Mouse (Mus musculus) kidney, adult 18-20 months (tissue): ENCODE results near the gene Parp11.

Experiments used
- DNase-seq: peaks from one replicate; pipeline ENCODE4 v3.0.0; 2021

The Parp11 gene

DNA sequence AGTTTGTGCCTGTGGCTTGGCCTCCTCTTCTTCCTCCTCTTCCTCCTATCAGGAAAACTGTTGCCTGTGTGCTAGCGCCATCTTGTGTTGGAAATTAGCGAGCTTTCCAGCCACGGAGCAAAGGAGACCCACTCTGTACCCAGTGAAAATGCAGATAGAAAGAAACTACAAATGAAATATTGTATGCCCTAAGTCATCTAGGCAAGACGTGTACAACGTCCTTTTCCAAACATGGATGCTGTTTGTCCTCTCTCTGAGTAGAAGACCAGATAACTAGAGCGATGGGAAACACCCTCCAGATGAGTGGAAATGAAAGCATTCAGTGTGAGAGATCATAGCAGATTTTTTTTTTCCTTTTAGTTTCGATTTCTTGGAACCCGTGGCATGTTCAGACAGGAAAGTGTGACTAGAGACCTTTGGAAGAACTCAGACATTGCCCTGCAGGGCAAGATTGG is at the start of gene Parp11:
Parp11 (plus strand) TSS at position 405 of the 455 bp plus-strand sequence.
- DNase-seq = peak; percentile 75

GRCm38 (mm10) chr6:127398073-127398472 is 48.6 kb upstream of the Parp11 start:
- no peak for DNase-seq

DNA sequence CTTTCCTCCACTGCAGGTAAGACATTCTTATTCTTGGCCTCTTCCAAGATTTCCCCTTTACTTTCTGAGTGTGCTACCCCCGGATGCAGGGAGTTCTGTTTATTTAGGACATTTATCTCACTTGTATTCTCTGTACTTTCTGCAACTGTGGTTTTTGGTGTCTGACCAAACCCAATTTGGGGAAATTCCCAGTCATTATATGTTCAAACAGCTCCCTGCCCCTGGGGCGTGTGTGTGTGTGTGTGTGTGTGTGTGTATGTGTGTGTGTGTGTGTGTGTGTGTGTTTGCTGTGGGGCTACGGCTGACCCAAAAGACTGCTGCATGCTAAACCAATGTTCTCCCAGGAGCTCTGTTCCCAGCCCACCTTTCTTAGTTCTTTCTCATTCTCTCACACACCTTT is 45.2 kb upstream of the Parp11 start:
- no peak for DNase-seq

DNA sequence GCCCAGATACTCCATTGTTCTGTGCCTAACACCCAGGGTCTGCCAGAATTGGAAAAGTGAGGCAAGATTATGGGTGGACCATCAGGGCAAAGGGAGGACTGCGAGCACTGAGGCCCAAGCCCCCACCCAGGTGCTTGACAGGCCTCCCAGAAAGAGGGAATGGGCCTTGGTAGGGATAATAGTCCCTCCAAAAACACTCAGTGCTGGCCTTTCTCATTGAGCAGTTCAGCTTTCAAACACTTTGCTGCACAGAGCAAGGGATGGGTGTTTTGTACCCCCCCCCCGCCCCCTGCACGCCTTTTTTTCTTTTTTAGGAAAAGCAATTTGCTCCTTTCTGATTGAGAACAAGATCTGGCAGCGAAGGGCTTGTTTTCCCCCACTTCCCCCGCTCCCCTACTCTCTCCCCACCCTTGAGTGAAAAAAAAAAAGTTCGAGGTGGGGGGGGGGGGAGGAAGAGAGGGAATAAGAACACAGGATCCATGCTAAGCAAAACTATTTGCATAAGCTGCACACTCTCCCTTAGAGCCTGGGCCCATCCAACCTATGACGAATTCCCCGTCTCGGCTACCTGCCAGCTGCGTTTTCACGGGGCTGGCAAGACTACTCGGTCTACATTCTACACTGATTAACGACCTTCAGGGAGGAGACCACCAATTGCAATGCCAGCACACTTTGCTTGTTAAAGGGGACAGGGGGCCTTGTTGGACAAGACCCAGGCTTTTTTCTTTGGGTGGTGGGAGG is 42.4 kb upstream of the Parp11 start:
- no peak for DNase-seq

DNA sequence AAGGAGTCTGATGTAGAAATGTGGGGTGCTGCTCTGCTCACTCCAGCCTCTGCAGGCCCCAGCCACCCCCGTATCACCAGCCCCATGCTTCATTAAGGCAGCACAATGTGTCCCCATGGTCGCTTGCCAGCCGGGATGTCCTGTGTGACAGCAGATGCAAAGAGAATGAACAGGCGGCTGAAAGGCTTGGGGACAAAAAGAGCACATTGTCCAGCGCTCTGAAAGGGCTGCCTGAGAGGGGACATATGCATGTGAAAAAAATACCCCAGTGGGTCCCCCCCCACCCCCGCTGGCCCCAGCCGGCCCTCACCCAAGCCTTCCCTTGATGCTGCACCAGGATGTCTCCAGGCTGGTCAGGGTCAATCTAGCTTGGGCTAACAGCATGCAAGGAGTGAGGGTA is 41.0 kb upstream of the Parp11 start:
- DNase-seq = no peak

- no peak for DNase-seq
Measured at GRCm38 (mm10) chr6:127407742-127408141, 38.9 kb upstream of the Parp11 start.

DNA sequence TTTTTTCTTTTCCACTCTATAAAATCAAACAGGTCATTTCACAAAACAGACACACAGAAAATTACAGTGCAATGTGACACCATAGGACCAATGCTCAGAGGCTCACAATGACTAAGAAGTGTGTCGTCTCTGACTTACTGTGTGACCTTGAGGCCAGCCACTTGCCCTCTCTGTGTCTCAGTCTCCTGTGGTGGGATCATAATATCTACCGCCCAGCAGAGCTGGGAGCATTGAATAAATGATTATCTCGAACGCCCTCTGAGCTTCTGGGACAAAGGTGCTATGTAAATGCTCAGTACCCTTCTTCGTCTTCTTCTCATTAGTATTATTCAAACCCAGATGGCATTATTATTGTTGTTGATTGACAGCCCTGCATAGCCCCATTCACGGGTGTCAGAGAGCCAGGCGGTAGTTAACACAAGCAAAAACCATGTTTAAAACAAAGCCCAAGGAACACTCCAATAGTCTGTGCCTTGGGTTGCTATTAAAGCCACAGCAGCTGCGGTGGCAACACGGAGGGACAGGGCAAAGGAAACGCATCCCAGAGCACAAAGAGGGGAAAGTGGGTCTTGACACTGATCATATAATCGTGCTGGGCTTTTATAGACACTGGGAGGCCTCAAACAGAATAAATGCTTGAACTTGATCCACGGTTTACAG is 29.0 kb upstream of the Parp11 start:
- no peak for DNase-seq

GRCm38 (mm10) chr6:127418322-127418721 is 28.3 kb upstream of the Parp11 start:
- DNase-seq = no peak

- no peak for DNase-seq
Measured at GRCm38 (mm10) chr6:127420115-127420514, 26.5 kb upstream of the Parp11 start.

DNA sequence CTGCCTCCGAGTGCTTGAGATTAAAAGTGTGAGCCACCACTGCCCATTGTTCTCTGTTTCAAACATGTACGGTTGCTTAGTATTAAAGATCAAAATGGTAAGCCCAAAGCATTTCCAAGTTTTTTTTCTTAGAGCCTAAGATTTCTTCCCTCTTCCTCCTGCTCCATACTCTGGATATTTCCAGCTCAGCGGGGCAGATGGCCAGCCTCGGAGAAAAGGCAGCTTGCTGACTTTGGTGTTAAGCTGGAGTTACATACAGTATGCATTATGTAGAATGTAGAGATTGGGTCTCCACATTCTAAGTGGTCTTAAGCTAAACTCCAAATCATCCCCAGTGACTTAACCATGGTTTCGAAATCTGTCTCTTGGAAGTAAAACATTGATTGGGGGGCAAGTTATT is 21.5 kb upstream of the Parp11 start:
- DNase-seq = no peak

DNA sequence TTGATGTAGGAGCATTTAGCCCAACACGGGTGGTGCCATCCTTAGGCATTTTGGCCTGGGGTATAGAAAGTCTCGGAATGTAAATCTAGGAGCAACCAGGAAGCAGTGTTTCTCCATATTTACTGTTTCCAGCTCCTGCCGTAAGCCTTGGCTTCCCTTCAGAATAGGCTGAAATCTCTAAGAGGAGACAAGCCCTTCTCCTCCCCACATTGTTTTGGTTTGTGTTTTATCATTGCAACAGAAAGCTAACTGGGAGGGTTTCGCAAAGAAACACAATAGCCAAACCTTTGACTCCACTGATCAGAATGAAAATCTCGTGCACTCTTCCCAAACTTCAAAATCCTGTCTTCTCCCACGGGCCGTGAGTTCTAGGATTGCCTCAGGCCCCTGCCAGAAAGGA is 15.9 kb upstream of the Parp11 start:
- DNase-seq = no peak

GRCm38 (mm10) chr6:127431196-127431766 is 15.4 kb upstream of the Parp11 start:
- no peak for DNase-seq

DNA sequence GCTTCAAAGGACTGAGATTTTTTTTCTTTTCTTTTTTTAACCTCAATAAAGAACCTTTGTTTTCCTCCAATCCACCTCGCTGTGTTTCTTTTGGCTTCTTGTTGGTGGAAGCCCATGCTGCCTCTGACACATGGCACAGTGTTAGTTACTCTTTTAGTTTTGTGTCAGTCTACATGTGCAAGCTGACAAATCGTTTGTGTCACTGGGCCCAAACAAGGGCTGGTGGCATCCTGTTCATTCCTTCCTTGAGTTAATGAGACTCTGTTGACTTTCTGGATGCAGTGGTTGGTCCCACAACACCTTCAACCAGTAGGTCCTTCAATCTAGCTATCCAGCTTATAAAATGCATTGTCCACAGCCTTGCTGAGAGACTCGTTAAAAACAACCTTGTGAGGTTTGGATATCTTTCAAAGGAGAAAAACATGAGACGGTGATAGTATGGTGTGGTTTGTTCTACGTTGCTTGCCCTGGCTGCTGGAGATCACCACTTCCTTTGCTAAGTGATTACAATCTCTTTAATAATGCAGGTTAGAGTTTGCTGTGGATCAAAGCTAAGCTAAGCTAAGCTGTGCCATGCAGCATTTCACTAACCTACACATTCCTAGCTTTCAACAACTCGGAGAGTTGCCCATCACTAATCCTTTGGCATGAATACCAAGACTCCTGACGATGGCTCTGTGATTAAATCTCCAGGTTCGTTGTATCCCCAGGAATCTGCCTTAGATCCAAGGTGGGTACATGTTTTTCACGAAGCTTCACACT is 12.6 kb upstream of the Parp11 start:
- DNase-seq = no peak

DNA sequence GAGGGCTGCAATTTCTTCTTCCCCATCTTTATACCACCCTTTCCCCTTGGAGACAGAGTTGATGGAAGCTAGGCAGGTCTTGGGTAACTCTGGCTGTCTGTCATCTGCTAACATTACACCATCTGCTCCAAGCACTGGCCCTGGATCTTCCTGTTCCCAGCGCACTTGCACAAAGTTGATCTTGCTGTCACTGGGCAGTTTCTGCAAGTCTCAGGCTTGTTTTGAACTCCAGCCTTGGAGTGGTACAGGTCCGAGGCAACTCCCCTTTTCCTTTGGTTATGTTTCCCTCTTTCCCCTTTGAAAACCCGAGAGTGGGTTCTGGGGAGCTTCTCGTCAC is 12.0 kb upstream of the Parp11 start:
- no peak for DNase-seq

DNA sequence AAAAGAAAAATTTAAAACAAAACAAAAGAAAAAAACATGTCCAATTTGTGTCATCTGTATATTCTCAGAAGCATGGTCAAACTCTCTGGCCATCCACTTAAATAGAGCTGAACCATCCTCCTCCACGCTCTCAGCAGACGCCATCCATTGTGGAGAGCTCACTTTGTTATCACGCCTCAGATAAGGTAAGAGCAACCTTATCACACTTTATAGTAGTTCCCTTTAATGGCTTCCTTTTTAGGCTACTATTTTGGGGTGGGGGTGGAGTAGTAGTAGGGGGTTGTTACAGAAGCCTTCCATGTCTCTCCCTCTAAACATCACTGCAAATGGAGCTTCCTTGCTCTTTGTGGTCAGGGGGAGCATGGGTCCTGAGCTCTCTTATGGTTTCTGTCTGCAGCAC is 7.6 kb upstream of the Parp11 start:
- DNase-seq = no peak

DNA sequence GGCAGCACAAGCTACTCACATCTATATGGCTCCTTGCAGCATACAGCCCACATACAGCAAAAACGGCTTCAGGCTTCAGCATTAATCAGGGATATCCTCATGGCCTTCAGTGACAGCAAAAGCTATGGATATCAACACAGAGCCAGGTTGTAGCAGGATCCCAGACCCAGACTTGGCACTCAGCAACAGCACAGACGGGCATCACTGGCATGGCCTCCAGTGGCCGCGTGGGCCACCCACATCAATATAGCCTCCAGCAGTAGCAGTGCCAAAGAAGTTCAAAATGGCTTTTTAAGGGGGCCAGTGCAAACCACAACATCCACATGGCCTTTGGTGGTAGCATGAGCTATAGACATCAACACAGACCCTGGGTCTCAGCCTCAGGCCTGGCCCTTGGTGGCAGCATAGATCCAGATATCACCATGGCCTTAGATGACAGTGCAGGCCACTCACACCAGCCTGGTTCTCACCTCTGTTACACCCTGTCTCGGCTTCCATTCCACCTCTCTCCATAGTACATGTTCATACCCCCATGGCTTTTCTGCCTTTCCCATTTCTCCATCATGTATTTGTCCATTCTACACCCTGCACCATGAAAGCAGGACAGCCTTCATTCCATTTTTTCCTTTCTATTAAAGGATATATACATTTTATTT is 7.0 kb upstream of the Parp11 start:
- DNase-seq = no peak

DNA sequence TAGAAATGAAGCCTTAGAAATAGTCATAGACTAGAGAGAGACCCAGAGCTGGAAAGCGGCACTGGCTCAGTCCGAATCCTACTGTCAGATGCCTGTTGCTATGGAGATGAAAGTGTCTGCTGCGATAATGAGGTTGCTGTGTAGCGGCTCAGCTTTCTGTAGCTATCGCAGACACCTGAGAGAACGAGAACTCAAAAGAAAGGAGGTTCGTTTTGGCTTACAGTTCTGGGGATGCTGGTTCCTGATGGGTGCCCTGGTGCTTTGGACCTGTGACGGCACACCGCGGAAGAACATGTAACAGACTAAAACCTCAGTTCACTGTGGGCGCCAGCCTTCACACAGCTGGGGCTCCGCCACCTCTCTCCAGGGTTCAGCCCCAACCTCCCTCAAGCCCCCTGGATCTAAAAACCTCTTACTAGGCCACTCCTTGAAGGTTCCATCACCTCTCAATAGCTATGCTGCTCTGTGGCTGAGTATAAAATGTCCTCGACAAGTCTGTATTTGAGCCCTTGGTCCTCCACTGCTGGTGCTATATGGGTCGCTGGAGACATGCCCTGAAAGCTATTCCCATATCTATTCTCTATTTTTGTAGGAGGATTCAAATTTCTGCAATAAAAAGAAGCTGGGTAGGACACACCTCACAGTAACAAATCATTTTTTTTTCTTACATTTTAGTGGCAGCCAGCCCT is 6.1 kb upstream of the Parp11 start:
- DNase-seq = no peak

- DNase-seq = no peak
Measured at GRCm38 (mm10) chr6:127442584-127442983, 4.1 kb upstream of the Parp11 start.

GRCm38 (mm10) chr6:127443910-127444309 is 2.7 kb upstream of the Parp11 start:
- DNase-seq = no peak

GRCm38 (mm10) chr6:127444466-127444865 is 2.2 kb upstream of the Parp11 start:
- DNase-seq = no peak

DNA sequence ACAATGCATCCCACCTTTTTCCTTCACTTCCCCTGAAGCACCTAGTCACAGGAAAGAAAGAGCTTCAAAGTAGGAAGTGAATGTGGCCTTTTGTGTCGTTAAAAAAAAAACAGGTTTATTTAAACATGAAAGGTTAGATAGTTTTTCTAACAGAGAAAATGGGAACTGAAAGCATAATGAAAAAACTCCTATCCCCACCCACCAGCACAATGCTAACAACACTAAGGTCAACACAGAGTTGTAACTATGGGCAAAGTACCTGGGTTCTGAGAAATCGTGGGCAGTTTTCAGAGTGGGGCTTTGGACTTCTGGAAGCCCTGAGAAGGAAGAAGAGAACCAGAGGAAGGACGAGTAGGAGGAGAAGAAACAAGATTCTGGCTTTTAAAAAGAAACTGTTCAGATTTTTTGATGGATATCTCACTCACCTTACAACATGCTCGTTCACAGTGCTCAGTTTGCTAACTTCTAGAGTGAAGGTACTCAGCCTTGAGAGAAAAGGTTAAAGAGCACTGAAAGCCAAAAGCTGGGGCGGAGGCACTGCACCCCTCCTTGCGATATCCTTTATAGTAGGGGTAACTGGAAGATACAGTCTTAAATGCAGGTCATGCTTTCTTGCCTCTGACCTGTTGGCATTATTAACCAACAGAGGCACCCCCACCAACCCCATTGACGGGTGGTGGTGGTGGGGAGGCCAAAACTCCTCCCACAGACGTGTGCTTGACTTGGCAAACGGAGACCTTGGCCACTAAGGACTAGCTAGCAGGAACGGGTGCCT is 1.2 kb downstream of the Parp11 start:
- no peak for DNase-seq

GRCm38 (mm10) chr6:127448869-127449268 is 2.2 kb downstream of the Parp11 start:
- DNase-seq = no peak
